Mouse (Mus musculus) embryonic facial prominence, embryonic 10.5 days (tissue): Measurements from ENCODE around the gene Plcb1. TPM values are rescaled to one million over a fixed set of nuclear protein-coding genes. Genes with fewer than 3 reads are reported as not detected.
A peak's percentile ranks its signal among the peaks of the same experiment; 100 is the strongest.

Experiments used
- DNase-seq: peaks from one replicate; pipeline ENCODE4 v3.0.0-alpha.2; 2017; ENCODE audit warnings: low spot score
- H3K27ac ChIP-seq: fragments of 300-500 bp; sonication (generic); replicated peaks from 2 replicates; pipeline ENCODE4 v1.5.1; 2016; ENCODE audit warnings: mild to moderate bottlenecking
- H3K27me3 ChIP-seq: fragments of 300-500 bp; sonication (generic); replicated peaks from 2 replicates; pipeline ENCODE4 v1.6.1; 2016; ENCODE audit warnings: low read depth, mild to moderate bottlenecking; ENCODE audit not compliant: poor library complexity, severe bottlenecking
- H3K36me3 ChIP-seq: fragments of 300-500 bp; sonication (generic); replicated peaks from 2 replicates; pipeline ENCODE4 v1.6.1; 2016; ENCODE audit warnings: mild to moderate bottlenecking, moderate library complexity
- H3K4me1 ChIP-seq: fragments of 300-500 bp; sonication (generic); 2 replicates; pipeline ENCODE4 v1.6.1; 2016
- H3K4me3 ChIP-seq: fragments of 300-500 bp; sonication (generic); 2 replicates; pipeline ENCODE4 v1.5.1; 2016; ENCODE audit warnings: mild to moderate bottlenecking, moderate library complexity
- H3K9me3 ChIP-seq: fragments of 300-500 bp; sonication (generic); 2 replicates; pipeline ENCODE4 v1.6.1; 2016; ENCODE audit warnings: mild to moderate bottlenecking
- WGBS: fragments of 180-500 bp; shearing (Covaris S2); methylation state at CpG from one replicate; pipeline ENCODE4 v1.1.7; 2016; 5-methylcytosine and 5-hydroxymethylcytosine counted together
- polyA plus RNA-seq: library from polyadenylated mRNA; unstranded; fragments of >200 nt; fragmentation: Nextera tagmentation; extraction: Ambion mirVana; gene quantifications from 2 replicates; pipeline ENCODE4 v1.2.1, GENCODE M21; 2016

The Plcb1 gene
- polyA plus RNA-seq, 1 experiment from 2014 or later: 6.0 TPM

GRCm38 (mm10) chr2:134927072-134927471 lies 141.2 kb downstream of the Plcb1 start:
- no peak for DNase-seq
- Histone ChIP-seq H3K4me3 (no peak overlapping the region), H3K4me1 (peaks cover 20% of the 10 kb centered on the region), H3K27ac (no peak overlapping the region), H3K36me3 (no peaks in the 10 kb centered on the region), H3K9me3 (no peaks in the 10 kb centered on the region), H3K27me3 (no peaks in the 10 kb centered on the region)
- 45% methylated on average over 5 of the region's 5 CpGs for WGBS

DNA sequence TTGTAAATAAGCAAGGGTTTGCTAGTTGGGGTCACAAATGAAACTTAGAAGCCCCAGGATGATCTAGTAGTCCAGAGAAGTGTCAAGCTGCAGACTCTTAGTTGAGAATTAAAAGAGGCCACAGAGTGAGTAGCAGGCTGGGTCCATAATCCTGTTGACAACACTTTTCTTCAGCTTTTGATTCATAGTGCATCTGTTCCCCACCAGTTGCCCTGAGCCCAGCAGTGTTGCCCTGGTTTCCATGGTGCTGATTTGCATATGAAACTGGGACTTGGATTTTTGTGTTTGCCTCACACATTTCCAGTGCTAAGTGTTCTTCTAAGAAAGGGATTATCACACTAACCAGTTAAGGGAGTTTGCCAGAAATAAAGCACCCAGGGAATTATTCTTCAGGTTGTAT lies 143.6 kb downstream of the Plcb1 start:
- DNase-seq: no peak
- Histone ChIP-seq H3K4me1 (peaks cover 22% of the 10 kb centered on the region), H3K9me3 (no peaks in the 10 kb centered on the region), H3K27me3 (no peaks in the 10 kb centered on the region), H3K4me3 (no peak overlapping the region), H3K36me3 (no peaks in the 10 kb centered on the region), H3K27ac (no peak overlapping the region)

DNA sequence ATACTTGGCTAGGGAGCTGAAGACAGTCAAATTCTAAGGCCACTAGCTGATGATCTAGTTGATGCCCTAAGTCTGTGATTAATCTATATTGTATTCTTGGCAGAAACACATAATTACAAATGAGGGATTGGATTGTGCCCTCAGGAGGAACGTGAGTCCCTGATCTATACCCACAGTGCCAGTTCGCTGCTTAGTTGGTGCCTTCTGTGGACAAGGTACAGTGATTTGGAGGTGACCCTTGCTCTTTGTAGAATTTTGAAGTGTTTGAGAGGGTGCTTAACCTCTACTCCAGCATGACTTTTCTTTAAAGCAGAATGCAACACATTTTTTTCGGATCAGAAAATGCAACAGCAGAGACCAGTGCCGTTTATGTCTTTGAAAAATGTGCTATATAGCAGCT lies 145.1 kb downstream of the Plcb1 start:
- no peaks in the 10 kb centered on the region for H3K9me3 ChIP-seq
- no peak for DNase-seq
- no peaks in the 10 kb centered on the region for H3K27me3 ChIP-seq
- H3K4me1 ChIP-seq: peaks cover 22% of the 10 kb centered on the region
- H3K4me3 ChIP-seq: no peak overlapping the region
- 81% methylated on average over 4 of the region's 4 CpGs for WGBS
- no peak overlapping the region for H3K27ac ChIP-seq
- H3K36me3 ChIP-seq: no peaks in the 10 kb centered on the region

- Histone ChIP-seq H3K4me1 (peaks cover 18% of the 10 kb centered on the region), H3K27me3 (no peaks in the 10 kb centered on the region), H3K4me3 (no peak overlapping the region), H3K36me3 (no peaks in the 10 kb centered on the region), H3K27ac (no peak overlapping the region), H3K9me3 (no peaks in the 10 kb centered on the region)
- no peak for DNase-seq
- WGBS: 83% methylated on average over 5 of the region's 5 CpGs
Measured at GRCm38 (mm10) chr2:134931756-134932421, 146.0 kb downstream of the Plcb1 start.

DNA sequence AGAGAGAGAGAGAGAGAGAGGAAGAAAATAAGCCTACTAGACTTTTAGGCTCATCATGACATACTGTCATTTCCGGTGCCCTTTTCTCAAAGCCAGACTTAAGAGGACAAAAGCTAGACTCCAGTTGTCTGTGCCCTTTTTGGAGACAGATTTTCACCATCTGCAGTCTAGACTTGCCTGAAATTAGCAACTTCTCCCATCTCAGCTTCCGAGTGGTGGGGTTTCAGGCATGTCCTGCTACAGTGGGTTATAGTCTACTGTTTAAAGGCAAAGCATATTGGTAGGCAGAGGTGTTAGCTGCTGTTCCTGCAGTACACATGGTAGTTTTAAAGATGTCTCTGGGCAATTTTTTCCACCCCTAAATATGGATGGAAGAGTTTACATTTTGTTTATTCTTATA lies 149.6 kb downstream of the Plcb1 start:
- Histone ChIP-seq H3K4me3 (no peak overlapping the region), H3K36me3 (no peaks in the 10 kb centered on the region), H3K27ac (no peak overlapping the region), H3K27me3 (no peaks in the 10 kb centered on the region), H3K4me1 (peaks cover 22% of the 10 kb centered on the region), H3K9me3 (no peaks in the 10 kb centered on the region)
- no peak for DNase-seq
- 85% methylated on average over 2 of the region's 2 CpGs for WGBS

DNA sequence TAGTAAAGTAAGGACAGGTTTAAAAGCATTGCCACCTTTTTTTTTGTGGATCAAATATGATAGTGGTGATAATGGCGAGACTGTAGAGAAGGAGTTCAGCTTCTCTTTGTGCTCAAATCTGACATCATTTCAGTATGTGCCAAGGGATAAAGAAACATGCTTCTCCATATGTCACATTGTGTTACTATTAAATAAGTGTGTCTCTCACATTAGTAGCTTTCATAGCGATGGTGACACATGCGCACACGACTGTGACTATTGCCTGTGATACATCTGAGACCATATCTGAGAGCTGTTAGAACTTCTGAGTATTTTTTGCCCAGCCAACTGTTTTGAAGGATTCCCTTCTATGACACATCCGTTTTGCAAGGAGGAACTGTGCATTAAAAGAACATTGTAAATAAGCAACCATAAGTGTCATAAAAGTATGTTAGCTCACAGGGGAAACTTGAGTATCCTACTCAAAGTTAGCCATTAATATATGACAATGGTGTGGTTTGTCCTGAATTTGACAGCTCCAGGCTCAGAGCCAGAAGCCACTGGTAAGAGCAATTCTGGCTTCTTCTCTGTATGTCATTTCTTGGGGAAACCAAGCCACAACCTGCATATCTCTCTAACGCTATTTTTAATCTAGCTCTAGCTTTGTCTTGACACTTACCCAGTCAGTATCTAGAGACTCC lies 150.2 kb downstream of the Plcb1 start:
- Histone ChIP-seq H3K4me3 (no peak overlapping the region), H3K27ac (no peak overlapping the region), H3K4me1 (peaks cover 16% of the 10 kb centered on the region), H3K27me3 (no peaks in the 10 kb centered on the region), H3K36me3 (no peaks in the 10 kb centered on the region), H3K9me3 (no peaks in the 10 kb centered on the region)
- 92% methylated on average over 6 of the region's 6 CpGs for WGBS
- DNase-seq: no peak

GRCm38 (mm10) chr2:134937666-134938065 lies 151.8 kb downstream of the Plcb1 start:
- Histone ChIP-seq H3K4me3 (no peak overlapping the region), H3K4me1 (peaks cover 12% of the 10 kb centered on the region), H3K36me3 (no peaks in the 10 kb centered on the region), H3K27ac (0 out of 2 replicates have a peak overlapping the region, but pooled peaks have one; percentile 10), H3K27me3 (no peaks in the 10 kb centered on the region), H3K9me3 (no peaks in the 10 kb centered on the region)
- DNase-seq: peak; percentile 33
- 6% methylated on average over 1 of the region's 1 CpGs for WGBS

DNA sequence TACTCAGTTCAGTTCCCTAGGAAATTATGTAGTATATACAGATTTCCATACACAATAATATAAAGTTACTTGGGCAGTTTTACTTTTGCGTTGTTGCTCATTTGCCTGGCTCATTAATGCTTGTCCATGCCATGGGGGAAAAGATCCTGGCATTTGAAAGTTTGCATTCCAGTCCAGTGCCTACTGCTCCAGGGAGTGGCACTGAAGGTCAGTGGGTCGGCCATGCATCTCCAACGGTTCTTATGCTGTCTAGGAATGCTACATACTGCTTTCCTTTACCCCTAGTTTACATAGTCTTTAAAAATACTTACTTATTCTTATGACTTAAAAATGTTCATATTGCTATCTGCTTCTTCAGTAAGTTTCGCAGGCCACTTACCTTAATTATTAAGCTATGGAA lies 156.2 kb downstream of the Plcb1 start:
- DNase-seq: no peak
- H3K36me3 ChIP-seq: no peaks in the 10 kb centered on the region
- peaks cover 9% of the 10 kb centered on the region for H3K4me1 ChIP-seq
- H3K4me3 ChIP-seq: no peak overlapping the region
- 68% methylated on average over 4 of the region's 4 CpGs for WGBS
- no peak overlapping the region for H3K27ac ChIP-seq
- H3K27me3 ChIP-seq: no peaks in the 10 kb centered on the region
- H3K9me3 ChIP-seq: no peaks in the 10 kb centered on the region

- WGBS: 31% methylated on average over 2 of the region's 2 CpGs
- Histone ChIP-seq H3K36me3 (no peaks in the 10 kb centered on the region), H3K9me3 (no peaks in the 10 kb centered on the region), H3K4me1 (peaks cover 4% of the 10 kb centered on the region; the same call in 1 of the 2 replicates), H3K27me3 (no peaks in the 10 kb centered on the region), H3K4me3 (no peak overlapping the region), H3K27ac (no peak overlapping the region)
- no peak for DNase-seq
Measured at GRCm38 (mm10) chr2:134942919-134943318, 157.1 kb downstream of the Plcb1 start.

- WGBS: 81% methylated on average over 8 of the region's 8 CpGs
- Histone ChIP-seq H3K27me3 (no peaks in the 10 kb centered on the region), H3K9me3 (no peaks in the 10 kb centered on the region), H3K36me3 (no peaks in the 10 kb centered on the region), H3K27ac (no peak overlapping the region), H3K4me1 (0 out of 2 replicates have a peak, but pooled peaks cover 2% of the 10 kb centered on the region), H3K4me3 (no peak overlapping the region)
- DNase-seq: no peak
Measured at GRCm38 (mm10) chr2:134946331-134946730, 160.5 kb downstream of the Plcb1 start.

DNA sequence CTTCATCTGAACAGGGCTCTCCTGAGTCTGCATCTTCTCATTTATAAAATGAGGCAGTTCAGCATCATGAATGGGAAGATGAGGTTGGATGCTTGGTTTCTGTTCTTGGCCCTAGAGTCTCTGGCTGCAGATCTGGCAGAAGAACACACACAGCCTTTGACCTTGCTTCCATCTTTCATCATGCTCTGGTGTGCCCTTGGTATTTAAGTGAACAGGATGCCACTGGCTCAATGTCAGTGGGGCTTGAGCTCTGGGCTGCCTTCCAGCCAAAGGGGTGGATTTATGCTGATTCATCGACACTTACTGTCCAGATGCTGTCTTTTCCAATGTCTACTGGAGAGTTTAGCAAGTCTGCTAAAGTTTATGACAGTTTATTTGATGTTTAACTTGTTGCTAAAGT lies 161.0 kb downstream of the Plcb1 start:
- Histone ChIP-seq H3K4me1 (0 out of 2 replicates have a peak, but pooled peaks cover 2% of the 10 kb centered on the region), H3K27ac (no peak overlapping the region), H3K9me3 (no peaks in the 10 kb centered on the region), H3K36me3 (no peaks in the 10 kb centered on the region), H3K27me3 (no peaks in the 10 kb centered on the region), H3K4me3 (no peak overlapping the region)
- 91% methylated on average over 1 of the region's 1 CpGs for WGBS
- no peak for DNase-seq

DNA sequence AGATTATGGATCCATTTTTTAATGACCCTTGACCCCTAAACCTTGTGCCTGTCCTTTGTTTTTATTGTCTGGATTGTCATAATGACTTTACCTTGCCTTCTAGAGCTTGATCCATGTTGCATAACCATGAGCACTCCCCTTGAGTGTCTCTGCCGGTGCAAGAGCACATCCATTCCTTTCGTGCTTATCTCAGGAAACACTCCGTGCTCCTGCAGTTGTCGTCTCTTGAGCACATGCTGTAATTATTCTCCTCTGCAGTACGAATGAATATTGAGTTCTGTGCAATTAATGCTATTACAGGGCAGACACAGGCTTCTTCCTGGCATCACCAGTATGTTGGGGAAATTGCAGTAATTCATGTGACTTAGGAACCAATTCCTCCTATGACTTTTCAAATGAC lies 166.2 kb downstream of the Plcb1 start:
- H3K9me3 ChIP-seq: no peaks in the 10 kb centered on the region
- no peaks in the 10 kb centered on the region for H3K27me3 ChIP-seq
- DNase-seq: no peak
- H3K4me1 ChIP-seq: no peaks in the 10 kb centered on the region
- H3K27ac ChIP-seq: no peak overlapping the region
- H3K36me3 ChIP-seq: no peaks in the 10 kb centered on the region
- 81% methylated on average over 5 of the region's 5 CpGs for WGBS
- H3K4me3 ChIP-seq: no peak overlapping the region

DNA sequence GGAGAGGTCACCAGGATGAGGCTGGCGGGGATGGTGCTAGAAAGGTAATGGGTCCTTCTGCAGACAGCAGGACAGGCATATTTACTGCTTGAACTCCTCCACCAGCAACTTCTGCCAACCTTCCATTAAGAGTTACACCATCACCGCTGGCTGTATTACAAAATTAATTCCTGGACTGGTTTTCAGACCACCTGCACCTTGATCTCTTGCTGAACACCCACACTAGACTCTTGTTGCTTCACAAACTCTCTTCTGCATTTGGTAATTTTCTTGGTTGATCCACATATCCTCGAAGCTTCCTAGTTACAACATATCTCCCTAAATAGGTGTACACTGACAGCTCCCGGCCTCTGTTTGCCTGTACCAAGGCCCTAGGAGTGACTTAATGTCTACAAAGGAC lies 170.6 kb downstream of the Plcb1 start:
- Histone ChIP-seq H3K27ac (no peak overlapping the region), H3K27me3 (no peaks in the 10 kb centered on the region), H3K36me3 (no peaks in the 10 kb centered on the region), H3K4me1 (no peaks in the 10 kb centered on the region), H3K4me3 (no peak overlapping the region), H3K9me3 (no peaks in the 10 kb centered on the region)
- no peak for DNase-seq
- WGBS: 93% methylated on average over 4 of the region's 4 CpGs
